Comparison of ENCODE assay signal across 9 mouse cellular contexts in the genomic region with DNA sequence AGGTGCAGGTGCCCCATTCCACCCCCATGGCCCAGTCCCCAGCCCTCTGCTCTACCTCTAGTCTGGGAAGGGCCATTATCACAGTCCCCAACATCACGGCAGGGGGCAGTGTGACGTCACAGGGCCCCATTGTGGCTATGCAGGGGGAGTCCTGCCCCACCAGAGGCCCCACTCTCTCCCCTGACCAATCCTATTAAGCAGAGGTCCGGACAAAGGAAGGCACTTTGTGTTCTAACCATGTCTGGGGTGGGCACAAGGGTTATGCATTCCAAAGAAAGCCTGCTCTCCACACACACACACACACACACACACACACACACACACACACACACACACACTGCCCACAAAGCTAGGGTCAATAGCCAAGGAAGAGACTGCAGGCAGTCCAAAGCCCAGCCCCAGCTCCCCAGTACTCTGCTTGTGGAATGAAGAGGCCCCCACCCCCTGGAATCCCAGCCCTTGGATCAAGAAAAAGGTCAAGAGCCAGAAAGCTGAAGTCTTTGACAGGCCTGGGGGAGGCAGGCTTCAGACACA. TPM values are rescaled to one million over a fixed set of nuclear protein-coding genes. Genes with fewer than 3 reads are reported as not detected.
DNase-seq lines count a peak whose midpoint lies in the region; ATAC-seq and TF ChIP-seq lines count a peak whose summit lies in the region.
"Had no signal": no experiment of that assay in that cellular context is flagged by ENCODE, and none has a peak within 500 bp of the region (broad histone marks: within the 10 kb centered on the region; RNA-seq: fewer than 3 reads in every experiment).

No protein-coding gene starts in this region.

- no peak overlapping the region for H3K4me2 ChIP-seq in heart, embryonic 15.5 days
- no peak overlapping the region for H3K4me2 ChIP-seq in hindbrain, embryonic 11.5 days (replicated peaks; ENCODE audit: low read depth, low read length)
- H3K4me2 ChIP-seq in midbrain, postnatal 0 days (ENCODE audit: low read depth, low read length, poor library complexity, severe bottlenecking), result no peak overlapping the region

- H3K27me3 ChIP-seq in heart, embryonic 15.5 days, result no peaks in the 10 kb centered on the region
- H3K27me3 ChIP-seq in hindbrain, embryonic 11.5 days (ENCODE audit: control insufficient read depth, insufficient read depth, low read length), result no peaks in the 10 kb centered on the region; the same call in 1 of the 2 replicates
- no peaks in the 10 kb centered on the region for H3K27me3 ChIP-seq in midbrain, postnatal 0 days (ENCODE audit: insufficient read depth, low read length)

- no peak overlapping the region for H3K9ac ChIP-seq in heart, embryonic 15.5 days
- no peak overlapping the region for H3K9ac ChIP-seq in hindbrain, embryonic 11.5 days (ENCODE audit: low read depth, low read length)
- H3K9ac ChIP-seq in midbrain, postnatal 0 days (replicated peaks; ENCODE audit: low read length, poor library complexity, severe bottlenecking), result no peak overlapping the region

- H3K27ac ChIP-seq in heart, embryonic 15.5 days, result no peak overlapping the region
- H3K27ac ChIP-seq in hindbrain, embryonic 11.5 days (ENCODE audit: low read depth, low read length), result peak overlapping the region; percentile 80
- H3K27ac ChIP-seq in midbrain, postnatal 0 days (ENCODE audit: low read depth, low read length), result peak overlapping the region; percentile 55; the same call in 1 of the 2 replicates

- H3K36me3 ChIP-seq in heart, embryonic 15.5 days, result no peaks in the 10 kb centered on the region
- H3K36me3 ChIP-seq in hindbrain, embryonic 11.5 days (ENCODE audit: control insufficient read depth, insufficient read depth, low read length), result no peaks in the 10 kb centered on the region
- no peaks in the 10 kb centered on the region for H3K36me3 ChIP-seq in midbrain, postnatal 0 days (ENCODE audit: insufficient read depth, low read length)

- 19% methylated on average over 3 of the region's 3 CpGs for WGBS in heart, embryonic 15.5 days
- WGBS in hindbrain, embryonic 11.5 days, result 5% methylated on average over 3 of the region's 3 CpGs
- WGBS in midbrain, postnatal 0 days, result 7% methylated on average over 3 of the region's 3 CpGs

- H3K4me1 ChIP-seq in heart, embryonic 15.5 days (replicated peaks), result peaks cover 33% of the 10 kb centered on the region
- 0 out of 2 replicates have a peak, but pooled peaks cover 6% of the 10 kb centered on the region for H3K4me1 ChIP-seq in hindbrain, embryonic 11.5 days (replicated peaks; ENCODE audit: control insufficient read depth, insufficient read depth, low read length)
- H3K4me1 ChIP-seq in midbrain, postnatal 0 days (ENCODE audit: insufficient read depth, low read length), result 0 out of 2 replicates have a peak, but pooled peaks cover 2% of the 10 kb centered on the region
- H3K4me1 ChIP-seq: megakaryocyte, embryonic 14.5 days had no signal

- no peaks in the 10 kb centered on the region for H3K9me3 ChIP-seq in heart, embryonic 15.5 days (replicated peaks)
- no peaks in the 10 kb centered on the region for H3K9me3 ChIP-seq in hindbrain, embryonic 11.5 days (ENCODE audit: control insufficient read depth, low read length)
- H3K9me3 ChIP-seq in midbrain, postnatal 0 days (ENCODE audit: low read length), result no peaks in the 10 kb centered on the region
- H3K9me3 ChIP-seq: megakaryocyte, embryonic 14.5 days had no signal

- ATAC-seq in heart, embryonic 15.5 days (replicated peaks; ENCODE audit: insufficient number of reproducible peaks, insufficient read depth, low FRiP score, low read depth), result peak; percentile 11; the same call in 1 of the 2 replicates
- ATAC-seq in hindbrain, embryonic 11.5 days (ENCODE audit: low FRiP score), result peak; percentile 86
- peak; percentile 77 for ATAC-seq in midbrain, postnatal 0 days (ENCODE audit: low FRiP score)
- ATAC-seq in granulocyte monocyte progenitor cell, adult 5-6 weeks (replicated peaks; ENCODE audit: poor library complexity, severe bottlenecking), result no peak

- H3K4me3 ChIP-seq in heart, embryonic 15.5 days, result no peak overlapping the region
- H3K4me3 ChIP-seq in hindbrain, embryonic 11.5 days (ENCODE audit: low read depth, low read length), result no peak overlapping the region
- no peak overlapping the region for H3K4me3 ChIP-seq in midbrain, postnatal 0 days (ENCODE audit: low read depth, low read length)
- H3K4me3 ChIP-seq: megakaryocyte, embryonic 14.5 days had no signal

- no peak for TF ChIP-seq CTCF in midbrain, postnatal 0 days (IDR thresholded peaks at IDR 0.05)

- no peak for DNase-seq in heart, adult 11 months
- DNase-seq in embryo, embryonic 10.5 days (ENCODE audit: low spot score), result peak; percentile 80
- peak; percentile 79 for DNase-seq in hindbrain, embryonic 11.5 days (ENCODE audit: low spot score)
- DNase-seq in midbrain, postnatal 0 days (ENCODE audit: low spot score), result peak; percentile 68
- no peak for DNase-seq in adrenal gland, adult 8-10 months
- no peak for DNase-seq in adipocyte (ENCODE audit: low spot score)

RNA-seq across cellular contexts. Expression of a gene that starts 32.7 kb away (rescaled TPM):
- 0.53 and 0.70 TPM in 2 replicates for polyA plus RNA-seq in heart, embryonic 15.5 days (2015; fragmentation: Nextera tagmentation; extraction: Ambion mirVana)
- polyA plus RNA-seq in hindbrain, embryonic 11.5 days (2014; fragmentation: Nextera tagmentation; extraction: Ambion mirVana), result 0.69 and 0.91 TPM in 2 replicates
- total RNA-seq in midbrain, postnatal 0 days (2014; rRNA removed), result 105 and 119 TPM in 2 replicates
- polyA plus RNA-seq in midbrain, postnatal 0 days (2015; fragmentation: Nextera tagmentation; extraction: Ambion mirVana), result 56.7 and 60.2 TPM in 2 replicates
- total RNA-seq in adrenal gland, adult 8-10 months (2022), result 1 to 10 TPM; 1.2 to 5.7 (median 2.8) TPM
- not detected in 2 replicates for total RNA-seq in granulocyte monocyte progenitor cell, adult 5-6 weeks (2014; fragmentation: Nextera tagmentation)
- not detected in 2 replicates for total RNA-seq in granulocyte monocyte progenitor cell, adult 5-6 weeks (2017)

RNA-seq across cellular contexts. Expression of a gene that starts 34.3 kb away (rescaled TPM):
- 2.7 and 4.2 TPM in 2 replicates for polyA plus RNA-seq in heart, embryonic 15.5 days (2015; fragmentation: Nextera tagmentation; extraction: Ambion mirVana)
- polyA plus RNA-seq in hindbrain, embryonic 11.5 days (2014; fragmentation: Nextera tagmentation; extraction: Ambion mirVana), result 0.82 and 1.1 TPM in 2 replicates
- total RNA-seq in midbrain, postnatal 0 days (2014; rRNA removed), result 3.1 and 3.2 TPM in 2 replicates
- polyA plus RNA-seq in midbrain, postnatal 0 days (2015; fragmentation: Nextera tagmentation; extraction: Ambion mirVana), result 0.27 and 0.30 TPM in 2 replicates
- 10 to 100 TPM; 11.4 to 21.1 (median 16.2) TPM for total RNA-seq in adrenal gland, adult 8-10 months (2022)
- 0.88 TPM in 1 of 2 replicates, not detected in the other for total RNA-seq in granulocyte monocyte progenitor cell, adult 5-6 weeks (2014; fragmentation: Nextera tagmentation)
- 0.10 TPM in 1 of 2 replicates, not detected in the other for total RNA-seq in granulocyte monocyte progenitor cell, adult 5-6 weeks (2017)

Comparison
In these comparisons a context has a peak if more than half of its experiments do, and no peak if none do; other contexts are left out.
1. DNase-seq: peak in embryo, embryonic 10.5 days (single experiment), hindbrain, embryonic 11.5 days (single experiment) and midbrain, postnatal 0 days (single experiment); none in heart, adult 11 months (single experiment), adrenal gland, adult 8-10 months (single experiment) and adipocyte (single experiment).
2. RNA of a gene that starts 32.7 kb away (total RNA-seq): 105 to 119 TPM in midbrain, postnatal 0 days; 1.2 to 5.7 TPM in adrenal gland, adult 8-10 months and not detected in granulocyte monocyte progenitor cell, adult 5-6 weeks; every median in the first group is over 10 times any median in the second.